Mouse (Mus musculus): ENCODE measurements around the gene Mdm2. TPM values are rescaled to one million over a fixed set of nuclear protein-coding genes. Genes with fewer than 3 reads are reported as not detected.

Gene Mdm2
- polyA plus RNA-seq, 1 experiment, result 36.0 TPM

- TF ChIP-seq CEBPB (IDR thresholded peaks at IDR 0.05; ENCODE audit: low read depth) (no peak), FOSL1 (IDR thresholded peaks at IDR 0.05; ENCODE audit: insufficient read depth, low read length, poor library complexity, severe bottlenecking) (no peak), MYOD1 (IDR thresholded peaks at IDR 0.05; ENCODE audit: control insufficient read depth, insufficient read length, low read depth) (no peak), MAX (IDR thresholded peaks at IDR 0.05) (no peak), USF1 (IDR thresholded peaks at IDR 0.05; ENCODE audit: low read depth) (no peak), CTCF (IDR thresholded peaks at IDR 0.05; ENCODE audit: control insufficient read depth, insufficient read depth, insufficient read length) (no peak), MYOG (IDR thresholded peaks at IDR 0.05; ENCODE audit: control insufficient read depth, extremely low read depth, insufficient read length) (no peak)
- Histone ChIP-seq H3K36me3 (ENCODE audit: control insufficient read depth, insufficient read depth) (no peaks in the 10 kb centered on the region), H3K27me3 (ENCODE audit: control insufficient read depth, insufficient read depth, insufficient read length) (no peaks in the 10 kb centered on the region)
Observed at GRCm38 (mm10) chr10:117672693-117673092, 37.9 kb downstream of the Mdm2 start.

DNA sequence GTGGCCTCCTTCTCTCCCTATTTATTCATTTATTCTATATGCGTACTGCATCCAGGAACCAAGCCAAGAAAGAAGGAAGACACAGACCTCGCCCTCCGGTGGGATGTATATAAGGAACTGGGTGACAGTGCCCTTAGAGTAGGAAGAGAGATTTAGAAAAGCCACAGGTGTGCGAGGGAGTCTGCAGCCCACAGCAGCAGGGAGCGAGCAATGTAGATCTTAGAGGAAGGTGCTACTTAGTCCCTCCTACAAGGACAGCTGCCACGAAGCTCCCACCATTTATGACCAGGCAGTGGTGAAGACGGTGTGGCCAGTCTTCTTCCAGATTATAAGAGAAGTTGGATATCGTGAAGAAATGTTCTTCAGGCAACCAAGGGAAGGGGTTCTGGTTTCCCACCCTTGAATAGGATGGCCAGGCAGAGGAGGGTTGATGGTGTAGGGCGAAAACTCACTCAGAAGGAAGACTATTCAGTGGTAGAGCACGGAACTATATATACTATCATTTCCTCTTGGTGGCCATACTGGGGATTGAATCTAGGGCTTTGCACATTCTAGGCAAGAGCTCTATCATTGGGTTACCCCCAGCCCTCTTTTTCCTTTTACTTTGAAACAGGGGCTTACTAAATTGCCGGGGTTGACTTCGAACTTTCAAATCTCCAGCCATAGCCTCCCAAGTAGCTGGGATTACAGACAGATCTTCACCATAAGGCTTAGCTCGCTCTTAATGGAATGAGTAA lies 38.5 kb downstream of the Mdm2 start:
- Histone ChIP-seq H3K4me3 (ENCODE audit: insufficient read depth, poor library complexity, severe bottlenecking) (no peak overlapping the region), H3K36me3 (ENCODE audit: control insufficient read depth, insufficient read depth) (no peaks in the 10 kb centered on the region), H3ac (ENCODE audit: control insufficient read depth, insufficient read length, low read depth) (no peak overlapping the region), H3K27me3 (ENCODE audit: control insufficient read depth, insufficient read depth, insufficient read length) (no peaks in the 10 kb centered on the region), H3K79me2 (ENCODE audit: control insufficient read depth, insufficient read depth) (no peaks in the 10 kb centered on the region), H3K79me3 (ENCODE audit: low read depth) (no peaks in the 10 kb centered on the region)
- TF ChIP-seq FOSL1 (IDR thresholded peaks at IDR 0.05; ENCODE audit: insufficient read depth, low read length, poor library complexity, severe bottlenecking) (no peak), MYOD1 (IDR thresholded peaks at IDR 0.05; ENCODE audit: control insufficient read depth, insufficient read length, low read depth) (no peak), MYOG (IDR thresholded peaks at IDR 0.05; ENCODE audit: control insufficient read depth, extremely low read depth, insufficient read length) (no peak), CTCF (IDR thresholded peaks at IDR 0.05; ENCODE audit: control insufficient read depth, insufficient read depth, insufficient read length) (no peak), MAX (IDR thresholded peaks at IDR 0.05) (no peak), USF1 (IDR thresholded peaks at IDR 0.05; ENCODE audit: low read depth) (no peak), CEBPB (IDR thresholded peaks at IDR 0.05; ENCODE audit: low read depth) (no peak)

More at GRCm38 (mm10) chr10:117672693-117673092, 37.9 kb downstream of the Mdm2 start:
- Histone ChIP-seq H3K79me2 (ENCODE audit: control insufficient read depth, insufficient read depth) (no peaks in the 10 kb centered on the region), H3K4me3 (ENCODE audit: insufficient read depth, poor library complexity, severe bottlenecking) (no peak overlapping the region), H3K79me3 (ENCODE audit: low read depth) (no peaks in the 10 kb centered on the region), H3ac (ENCODE audit: control insufficient read depth, insufficient read length, low read depth) (no peak overlapping the region)

DNA sequence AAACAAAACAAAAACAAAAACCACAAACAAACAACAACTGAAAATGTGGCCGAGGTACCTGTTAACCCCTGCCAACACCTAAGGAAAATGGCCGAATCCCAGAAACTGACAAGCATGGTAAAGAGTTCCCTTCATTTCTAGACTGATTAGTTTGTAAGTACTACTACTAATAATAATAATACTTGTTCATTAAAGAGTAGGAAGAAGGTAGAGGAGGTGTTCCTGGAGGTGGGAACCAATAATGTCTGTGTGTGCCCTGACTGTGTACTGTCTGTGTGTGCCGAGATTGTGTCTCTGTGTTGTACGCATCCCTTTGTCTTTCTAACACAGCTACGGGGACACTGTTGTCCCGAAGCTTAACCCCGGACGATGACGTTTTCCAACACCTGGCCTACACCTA lies 39.3 kb downstream of the Mdm2 start:
- no peak for TF ChIP-seq USF1 (IDR thresholded peaks at IDR 0.05; ENCODE audit: low read depth)
- TF ChIP-seq CEBPB (IDR thresholded peaks at IDR 0.05; ENCODE audit: low read depth), result no peak
- no peak for TF ChIP-seq MYOD1 (IDR thresholded peaks at IDR 0.05; ENCODE audit: control insufficient read depth, insufficient read length, low read depth)
- no peak for TF ChIP-seq MAX (IDR thresholded peaks at IDR 0.05)
- TF ChIP-seq FOSL1 (IDR thresholded peaks at IDR 0.05; ENCODE audit: insufficient read depth, low read length, poor library complexity, severe bottlenecking), result no peak
- TF ChIP-seq MYOG (IDR thresholded peaks at IDR 0.05; ENCODE audit: control insufficient read depth, extremely low read depth, insufficient read length), result no peak
- TF ChIP-seq CTCF (IDR thresholded peaks at IDR 0.05; ENCODE audit: control insufficient read depth, insufficient read depth, insufficient read length), result no peak
- Histone ChIP-seq H3K79me3 (ENCODE audit: low read depth) (no peaks in the 10 kb centered on the region), H3K4me3 (ENCODE audit: insufficient read depth, poor library complexity, severe bottlenecking) (no peak overlapping the region)

GRCm38 (mm10) chr10:117670791-117671190 lies 39.8 kb downstream of the Mdm2 start:
- Histone ChIP-seq H3K79me3 (ENCODE audit: low read depth) (no peaks in the 10 kb centered on the region), H3K36me3 (ENCODE audit: control insufficient read depth, insufficient read depth) (no peaks in the 10 kb centered on the region), H3K27me3 (ENCODE audit: control insufficient read depth, insufficient read depth, insufficient read length) (no peaks in the 10 kb centered on the region), H3K4me3 (ENCODE audit: insufficient read depth, poor library complexity, severe bottlenecking) (no peak overlapping the region), H3K79me2 (ENCODE audit: control insufficient read depth, insufficient read depth) (no peaks in the 10 kb centered on the region), H3ac (ENCODE audit: control insufficient read depth, insufficient read length, low read depth) (no peak overlapping the region)
- TF ChIP-seq FOSL1 (IDR thresholded peaks at IDR 0.05; ENCODE audit: insufficient read depth, low read length, poor library complexity, severe bottlenecking) (no peak), CTCF (IDR thresholded peaks at IDR 0.05; ENCODE audit: control insufficient read depth, insufficient read depth, insufficient read length) (no peak), USF1 (IDR thresholded peaks at IDR 0.05; ENCODE audit: low read depth) (no peak), CEBPB (IDR thresholded peaks at IDR 0.05; ENCODE audit: low read depth) (no peak)

More for the DNA sequence above, 39.3 kb downstream of the Mdm2 start:
- Histone ChIP-seq H3K36me3 (ENCODE audit: control insufficient read depth, insufficient read depth) (no peaks in the 10 kb centered on the region), H3ac (ENCODE audit: control insufficient read depth, insufficient read length, low read depth) (no peak overlapping the region), H3K27me3 (ENCODE audit: control insufficient read depth, insufficient read depth, insufficient read length) (no peaks in the 10 kb centered on the region), H3K79me2 (ENCODE audit: control insufficient read depth, insufficient read depth) (no peaks in the 10 kb centered on the region)

GRCm38 (mm10) chr10:117670092-117670491 lies 40.5 kb downstream of the Mdm2 start:
- no peaks in the 10 kb centered on the region for H3K36me3 ChIP-seq (ENCODE audit: control insufficient read depth, insufficient read depth)
- H3K27me3 ChIP-seq (ENCODE audit: control insufficient read depth, insufficient read depth, insufficient read length), result no peaks in the 10 kb centered on the region
- TF ChIP-seq MAX (IDR thresholded peaks at IDR 0.05), result no peak
- no peak for TF ChIP-seq CTCF (IDR thresholded peaks at IDR 0.05; ENCODE audit: control insufficient read depth, insufficient read depth, insufficient read length)
- no peak for TF ChIP-seq MYOG (IDR thresholded peaks at IDR 0.05; ENCODE audit: control insufficient read depth, extremely low read depth, insufficient read length)
- no peak for TF ChIP-seq USF1 (IDR thresholded peaks at IDR 0.05; ENCODE audit: low read depth)
- H3K79me3 ChIP-seq (ENCODE audit: low read depth), result no peaks in the 10 kb centered on the region
- no peaks in the 10 kb centered on the region for H3K79me2 ChIP-seq (ENCODE audit: control insufficient read depth, insufficient read depth)
- H3K4me3 ChIP-seq (ENCODE audit: insufficient read depth, poor library complexity, severe bottlenecking), result no peak overlapping the region
- H3ac ChIP-seq (ENCODE audit: control insufficient read depth, insufficient read length, low read depth), result no peak overlapping the region

Measured in C2C12 (cell line).